Mouse (Mus musculus): Measurements from ENCODE around the gene Zfp46.

GRCm38 (mm10) chr4:136311042-136311999, 26.8 kb downstream of the Zfp46 start:
- TF ChIP-seq CTCF (conservative IDR thresholded peaks at IDR 0.05; ENCODE audit: low read length) = no peak
- no peak for TF ChIP-seq NANOG (IDR thresholded peaks at IDR 0.05; ENCODE audit: borderline replicate concordance, low read length)
- TF ChIP-seq POU5F1 (IDR thresholded peaks at IDR 0.05; ENCODE audit: borderline replicate concordance, low read length) = no peak

Data from E14TG2a.4 (cell line).